Mouse (Mus musculus): ENCODE data around the gene 1700025B11Rik. TPM values are rescaled to one million over a fixed set of nuclear protein-coding genes. Genes with fewer than 3 reads are reported as not detected.
"Not testable (repeated sequence)": the region's sequence is repeated elsewhere in the genome, so short reads cannot be mapped to it uniquely, and the experiment has no call there.

Gene 1700025B11Rik
- polyA plus RNA-seq, 1 experiment from 2014 or later, result not detected

DNA sequence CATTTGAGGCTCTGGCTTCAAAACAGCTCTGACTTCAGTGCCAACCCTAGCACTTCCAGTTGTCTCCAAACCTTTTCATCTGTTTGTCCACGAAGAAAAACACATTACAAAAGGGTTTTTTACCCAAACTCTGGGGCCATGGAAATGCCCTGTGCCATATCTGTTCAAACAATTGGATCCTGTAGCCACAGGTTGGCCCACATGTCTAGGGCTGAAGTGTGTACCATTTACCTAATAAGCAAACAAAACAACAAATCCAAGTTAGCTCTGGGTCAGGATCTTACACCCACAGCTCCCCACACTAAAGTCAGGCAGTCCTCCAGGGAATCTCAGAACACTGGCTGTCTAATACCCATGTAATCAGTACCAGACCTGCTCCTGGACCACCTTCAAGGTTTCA lies 22.5 kb downstream of the 1700025B11Rik start:
- not testable (repeated sequence) for H3K4me1 ChIP-seq; H3K4me3 ChIP-seq (replicated peaks); H3K36me3 ChIP-seq; H3K4me2 ChIP-seq; H3K27me3 ChIP-seq (replicated peaks); H3K9me3 ChIP-seq; H3K9ac ChIP-seq; H3K27ac ChIP-seq; ATAC-seq (ENCODE audit: insufficient read depth, low FRiP score, low read depth)
- 33% methylated on average over 1 of the region's 1 CpGs for WGBS

DNA sequence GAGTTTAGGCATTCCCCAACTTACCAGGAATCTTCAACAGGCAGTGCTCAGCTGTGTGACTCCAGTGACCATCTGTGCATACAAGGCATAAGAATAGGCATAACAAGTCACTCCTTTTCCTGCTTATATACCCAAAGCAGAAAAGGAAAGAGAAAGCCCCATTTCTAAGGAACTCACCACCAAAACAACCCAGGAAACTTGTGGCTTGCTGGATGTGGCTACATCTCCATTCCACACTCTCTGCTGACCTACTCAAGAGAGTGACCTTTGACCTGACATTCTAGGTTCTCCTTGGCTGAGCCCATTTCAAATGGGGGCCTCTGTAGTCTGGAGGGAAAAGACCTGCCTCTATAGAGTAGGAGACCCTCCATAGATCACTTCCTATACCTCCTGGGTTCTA lies 28.5 kb downstream of the 1700025B11Rik start, which contains the start of gene Apol7c:
TSS of gene Apol7c (minus strand) at position 101 of the 400 bp plus-strand sequence.
- no peaks in the 10 kb centered on the region for H3K4me1 ChIP-seq
- H3K9ac ChIP-seq, result no peak within 1 kb of the TSS
- H3K9me3 ChIP-seq, result no peaks in the 10 kb centered on the region
- H3K36me3 ChIP-seq, result no peaks in the 10 kb centered on the region
- H3K27me3 ChIP-seq (replicated peaks), result no peaks in the 10 kb centered on the region
- H3K4me3 ChIP-seq (replicated peaks), result no peak within 1 kb of the TSS
- no peak within 1 kb of the TSS for H3K27ac ChIP-seq
- ATAC-seq (ENCODE audit: insufficient read depth, low FRiP score, low read depth), result no peak
- H3K4me2 ChIP-seq, result no peak within 1 kb of the TSS

DNA sequence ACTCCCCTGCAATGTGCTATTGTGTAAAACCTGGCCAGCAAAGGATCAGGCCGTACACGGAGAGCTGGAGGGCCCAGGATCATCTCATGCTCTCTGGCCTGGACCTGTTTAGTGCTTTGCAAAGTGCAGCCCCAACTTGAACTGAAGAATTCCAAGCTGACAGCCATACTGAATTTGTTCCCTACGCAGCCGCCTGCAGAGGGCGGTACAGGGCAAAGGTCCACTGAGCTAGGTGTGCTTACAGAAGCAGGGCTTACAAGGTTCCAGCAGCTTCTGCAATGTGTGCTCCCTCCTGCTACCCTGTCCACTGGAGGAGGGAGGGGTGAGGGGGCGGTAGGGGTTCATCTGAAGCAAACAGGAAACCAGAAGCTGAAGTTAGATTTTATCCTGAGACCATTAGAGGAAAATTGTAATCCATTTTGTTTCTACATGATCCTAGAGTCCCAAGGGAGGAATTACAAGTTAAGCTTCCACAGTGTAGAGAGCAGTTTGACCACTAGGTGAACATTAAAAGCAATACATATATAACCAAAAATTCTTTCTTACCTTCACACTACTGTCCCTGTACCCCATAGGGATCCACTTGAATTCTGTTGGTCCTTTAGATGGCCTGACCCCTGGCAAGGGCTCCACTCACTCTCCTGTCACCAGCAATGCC lies 38.4 kb downstream of the 1700025B11Rik start:
- not testable (repeated sequence) for H3K4me2 ChIP-seq; H3K4me1 ChIP-seq; H3K27ac ChIP-seq; H3K4me3 ChIP-seq (replicated peaks); ATAC-seq (ENCODE audit: insufficient read depth, low FRiP score, low read depth); H3K36me3 ChIP-seq; H3K9ac ChIP-seq; H3K9me3 ChIP-seq; H3K27me3 ChIP-seq (replicated peaks)
- WGBS, result 7% methylated on average over 6 of the region's 6 CpGs

DNA sequence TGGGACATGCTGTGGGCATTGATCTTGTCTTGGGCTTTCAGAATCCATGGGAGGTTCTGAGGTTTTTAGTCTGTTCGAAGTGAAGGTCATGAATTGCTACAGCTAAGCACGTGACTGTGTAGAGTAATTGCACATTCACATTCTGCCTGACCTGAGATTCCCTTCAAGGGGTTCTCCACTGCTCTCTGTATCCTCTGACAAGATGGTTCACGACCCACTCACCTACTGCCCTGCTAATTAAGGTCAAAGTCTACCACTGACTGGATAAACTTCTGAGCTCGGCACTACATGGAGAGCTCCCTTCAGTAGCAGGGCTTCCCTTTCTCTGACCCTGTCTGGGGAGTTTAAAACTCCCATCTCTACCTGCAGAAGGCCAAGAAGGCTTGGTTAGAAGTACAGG lies 41.1 kb downstream of the 1700025B11Rik start:
- H3K4me3 ChIP-seq (replicated peaks); H3K9ac ChIP-seq; H3K4me1 ChIP-seq; H3K27ac ChIP-seq; ATAC-seq (ENCODE audit: insufficient read depth, low FRiP score, low read depth); H3K36me3 ChIP-seq; H3K4me2 ChIP-seq; H3K9me3 ChIP-seq; H3K27me3 ChIP-seq (replicated peaks): not testable (repeated sequence)
- 54% methylated on average over 4 of the region's 4 CpGs for WGBS

Other genes starting within 250 kb of the 1700025B11Rik start
- gene Apol7a, start 162.8 kb downstream of the 1700025B11Rik start, polyA plus RNA-seq (2015; fragmentation: Nextera tagmentation; extraction: Ambion mirVana), result 4.6 and 4.9 TPM in 2 replicates
- gene Apol9a, start 150.8 kb downstream of the 1700025B11Rik start, polyA plus RNA-seq (2015; fragmentation: Nextera tagmentation; extraction: Ambion mirVana), result 0.14 and 0.27 TPM in 2 replicates
- gene Apol7b, start 114.4 kb downstream of the 1700025B11Rik start, polyA plus RNA-seq (2015; fragmentation: Nextera tagmentation; extraction: Ambion mirVana), result 0.24 TPM in 1 of 2 replicates, not detected in the other
- gene Apol10a, start 84.8 kb downstream of the 1700025B11Rik start, polyA plus RNA-seq (2015; fragmentation: Nextera tagmentation; extraction: Ambion mirVana), result 0.04 and 0.08 TPM in 2 replicates
- not detected in 2 replicates for gene Apol11a, start 53.6 kb downstream of the 1700025B11Rik start, polyA plus RNA-seq (2015; fragmentation: Nextera tagmentation; extraction: Ambion mirVana)
- gene Apol7c, start 28.6 kb downstream of the 1700025B11Rik start, polyA plus RNA-seq (2015; fragmentation: Nextera tagmentation; extraction: Ambion mirVana), result 0.46 and 1.1 TPM in 2 replicates
- gene Apol10b, start 34.2 kb upstream of the 1700025B11Rik start, polyA plus RNA-seq (2015; fragmentation: Nextera tagmentation; extraction: Ambion mirVana), result 0.28 and 0.37 TPM in 2 replicates
- gene Gm36245, start 37.4 kb upstream of the 1700025B11Rik start, polyA plus RNA-seq (2015; fragmentation: Nextera tagmentation; extraction: Ambion mirVana), result not detected in 2 replicates
- gene Apol11b, start 81.4 kb upstream of the 1700025B11Rik start, polyA plus RNA-seq (2015; fragmentation: Nextera tagmentation; extraction: Ambion mirVana), result 0.09 and 0.31 TPM in 2 replicates
- gene Apol7e, start 137.0 kb upstream of the 1700025B11Rik start, polyA plus RNA-seq (2015; fragmentation: Nextera tagmentation; extraction: Ambion mirVana), result 0.17 and 0.51 TPM in 2 replicates
- 0.13 TPM in 1 of 2 replicates, not detected in the other for gene Apol9b, start 167.1 kb upstream of the 1700025B11Rik start, polyA plus RNA-seq (2015; fragmentation: Nextera tagmentation; extraction: Ambion mirVana)
- 0.75 and 1.7 TPM in 2 replicates for gene Apol8, start 195.1 kb upstream of the 1700025B11Rik start, polyA plus RNA-seq (2015; fragmentation: Nextera tagmentation; extraction: Ambion mirVana)